Mouse (Mus musculus) hindbrain, postnatal 0 days (tissue): ENCODE measurements at regions not wholly inside any gene's neighbourhood (a gene's known extent, or its start where the extent isn't known, plus 50 kb on each side); places are given as distances from the start of the nearest gene placed in this dataset.

Experiments used
- ATAC-seq: fragments of 200-750 bp; cut with Nextera tagmentation; 2 replicates; pipeline ENCODE4 v1.8.0; 2017; ENCODE audit warnings: mild to moderate bottlenecking, moderate TSS enrichment, moderate library complexity
- DNase-seq: peaks from one replicate; pipeline ENCODE4 v3.0.0-alpha.2; 2015; ENCODE audit warnings: low spot score
- H3K27ac ChIP-seq: fragments of 300-500 bp; sonication (generic); 2 replicates; pipeline ENCODE4 v1.5.1; 2014; ENCODE audit warnings: mild to moderate bottlenecking
- H3K27me3 ChIP-seq: fragments of 300-500 bp; sonication (generic); 2 replicates; pipeline ENCODE4 v1.6.1; 2014; ENCODE audit warnings: low read length, mixed read lengths; ENCODE audit not compliant: insufficient read depth
- H3K36me3 ChIP-seq: fragments of 300-500 bp; sonication (generic); 2 replicates; pipeline ENCODE4 v1.6.1; 2014; ENCODE audit warnings: low read length, mixed read lengths; ENCODE audit not compliant: insufficient read depth
- H3K4me1 ChIP-seq: fragments of 300-500 bp; sonication (generic); 2 replicates; pipeline ENCODE4 v1.6.1; 2014; ENCODE audit warnings: antibody characterized with exemption, low read length, mixed read lengths; ENCODE audit not compliant: insufficient read depth
- H3K4me2 ChIP-seq: fragments of 300-500 bp; sonication (generic); 2 replicates; pipeline ENCODE4 v1.6.1; 2014; ENCODE audit warnings: low read depth, mild to moderate bottlenecking, low read length, moderate library complexity, mixed read lengths
- H3K4me3 ChIP-seq: fragments of 300-500 bp; sonication (generic); 2 replicates; pipeline ENCODE4 v1.5.1; 2014; ENCODE audit warnings: low read length
- H3K9ac ChIP-seq: fragments of 300-500 bp; sonication (generic); replicated peaks from 2 replicates; pipeline ENCODE4 v1.6.1; 2014; ENCODE audit warnings: mild to moderate bottlenecking, low read length, moderate library complexity, mixed read lengths
- H3K9me3 ChIP-seq: fragments of 300-500 bp; sonication (generic); 2 replicates; pipeline ENCODE4 v1.6.1; 2016; ENCODE audit warnings: low read length, mixed read lengths
- CTCF ChIP-seq: IDR thresholded peaks from 2 replicates; pipeline ENCODE4 v1.5.1; 2016; ENCODE audit warnings: antibody characterized with exemption, control low read depth, low read depth
- WGBS: fragments of 180-500 bp; shearing (Covaris S2); extraction: QIAGEN DNeasy Blood & Tissue Kit; methylation state at CpG from one replicate; pipeline ENCODE4 v1.1.7; 2014; 5-methylcytosine and 5-hydroxymethylcytosine counted together

DNA sequence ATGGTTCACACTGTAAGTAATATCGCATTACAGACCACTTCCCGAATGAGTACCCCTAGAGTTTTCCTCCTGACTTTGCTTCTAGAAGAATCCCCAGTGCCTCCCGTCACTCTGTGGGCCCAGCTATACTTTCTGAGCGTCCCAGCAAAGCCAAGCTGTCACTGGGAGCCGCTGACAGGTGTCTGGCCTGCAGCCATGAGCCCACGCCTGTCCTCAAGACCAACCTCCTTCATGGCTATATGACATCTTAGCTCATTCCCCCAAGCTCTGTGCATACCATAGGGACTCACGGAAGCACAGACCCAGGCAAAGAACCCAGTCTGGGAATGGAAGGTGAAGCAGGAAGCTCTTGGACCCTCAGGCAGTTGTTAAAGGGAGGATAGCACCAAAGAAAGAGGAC is 55.3 kb upstream of the Rgma start:
- H3K4me2 ChIP-seq = no peak overlapping the region
- ATAC-seq (no peak), DNase-seq (no peak)
- no peaks in the 10 kb centered on the region for H3K36me3 ChIP-seq
- no peaks in the 10 kb centered on the region for H3K4me1 ChIP-seq
- H3K9me3 ChIP-seq = no peaks in the 10 kb centered on the region
- H3K27ac ChIP-seq = no peak overlapping the region
- TF ChIP-seq CTCF = no peak
- no peak overlapping the region for H3K9ac ChIP-seq
- no peaks in the 10 kb centered on the region for H3K27me3 ChIP-seq
- H3K4me3 ChIP-seq = no peak overlapping the region
- WGBS = 56% methylated on average over 7 of the region's 7 CpGs

DNA sequence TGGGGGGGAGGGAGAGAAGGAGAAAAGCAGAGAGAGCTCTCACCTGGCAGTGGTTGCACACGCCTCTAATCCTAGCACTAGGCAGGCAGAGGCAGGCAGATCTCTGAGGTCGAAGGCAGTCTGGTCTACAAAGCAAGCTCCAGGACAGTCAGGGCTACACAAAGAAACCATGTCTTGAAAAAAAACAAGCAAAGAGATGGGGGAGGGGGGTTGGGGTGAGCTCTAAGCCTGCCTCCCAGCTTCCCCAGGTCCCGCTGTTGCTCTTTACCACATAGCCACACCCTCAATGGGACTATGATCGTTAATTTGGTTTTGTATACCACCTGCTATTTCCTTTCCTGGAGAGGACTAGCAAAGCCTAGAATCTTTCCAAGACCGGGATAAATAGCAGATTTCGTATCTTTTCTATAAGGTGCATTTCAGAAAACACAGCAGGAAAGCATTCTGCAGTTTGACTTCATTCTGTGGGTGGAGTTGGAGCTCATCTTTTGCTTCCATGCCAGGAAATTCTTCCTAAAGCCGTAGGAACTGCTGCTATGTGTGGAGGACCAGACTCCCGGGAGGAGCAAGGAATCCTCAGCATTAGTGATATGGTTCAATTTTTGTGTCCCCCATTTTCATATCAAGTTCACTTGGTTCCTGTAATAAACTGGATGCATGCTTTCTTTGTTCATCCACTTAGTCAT is 52.7 kb upstream of the Rgma start:
- Histone ChIP-seq H3K4me1 (0 out of 2 replicates have a peak, but pooled peaks cover 5% of the 10 kb centered on the region), H3K9ac (no peak overlapping the region), H3K27ac (no peak overlapping the region), H3K27me3 (no peaks in the 10 kb centered on the region), H3K4me2 (no peak overlapping the region), H3K36me3 (no peaks in the 10 kb centered on the region), H3K4me3 (no peak overlapping the region), H3K9me3 (no peaks in the 10 kb centered on the region)
- DNase-seq (no peak), ATAC-seq (no peak)
- 82% methylated on average over 8 of the region's 8 CpGs for WGBS
- no peak for TF ChIP-seq CTCF

DNA sequence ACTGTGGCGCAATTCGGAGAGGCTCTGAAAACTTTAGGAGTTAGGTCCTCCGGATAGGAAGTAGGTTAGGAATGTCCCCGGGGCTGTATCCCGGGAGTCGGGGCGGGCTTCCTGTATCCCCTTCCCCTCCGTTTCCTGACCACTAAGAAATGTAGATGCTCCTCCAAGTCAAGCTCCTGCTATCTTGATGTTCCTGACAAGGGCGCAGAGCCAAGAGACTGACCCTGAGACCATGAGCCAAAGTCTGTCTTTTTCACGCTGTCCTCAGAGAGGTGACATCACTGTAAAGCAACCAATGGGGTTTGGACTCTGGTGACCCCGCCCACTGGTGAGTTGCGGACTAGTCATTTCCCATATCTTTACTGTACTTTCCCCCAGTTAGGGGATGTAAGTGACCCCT is 51.8 kb upstream of the Rgma start:
- Histone ChIP-seq H3K9me3 (no peaks in the 10 kb centered on the region), H3K9ac (no peak overlapping the region), H3K27ac (no peak overlapping the region), H3K36me3 (no peaks in the 10 kb centered on the region), H3K4me1 (0 out of 2 replicates have a peak, but pooled peaks cover 5% of the 10 kb centered on the region), H3K4me3 (no peak overlapping the region), H3K4me2 (no peak overlapping the region), H3K27me3 (no peaks in the 10 kb centered on the region)
- TF ChIP-seq CTCF = no peak
- no peak for ATAC-seq
- WGBS = 67% methylated on average over 12 of the region's 12 CpGs
- no peak for DNase-seq

DNA sequence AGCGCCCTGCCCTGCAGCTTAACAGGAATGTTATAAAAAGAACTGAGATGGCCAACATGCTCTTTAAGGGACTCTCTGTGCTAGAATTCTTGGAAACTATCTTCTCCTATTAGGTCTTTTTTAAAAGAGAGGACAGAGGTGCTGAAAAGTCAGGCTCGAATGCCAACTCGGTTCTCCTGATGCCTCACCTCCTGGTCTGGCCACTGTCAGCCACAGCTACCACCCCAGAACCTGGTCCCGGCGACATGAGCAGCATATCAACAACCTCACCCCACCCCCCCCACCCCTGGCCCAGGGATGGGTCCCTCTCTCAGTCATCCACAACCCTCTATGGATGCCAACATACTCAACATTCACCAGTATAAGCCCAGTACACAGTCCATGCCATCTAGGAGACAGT is 49.8 kb upstream of the Rgma start:
- 95% methylated on average over 5 of the region's 5 CpGs for WGBS
- no peak overlapping the region for H3K4me3 ChIP-seq

More for the DNA sequence above, 49.8 kb upstream of the Rgma start:
- no peak overlapping the region for H3K4me2 ChIP-seq
- H3K9me3 ChIP-seq = no peaks in the 10 kb centered on the region
- no peaks in the 10 kb centered on the region for H3K27me3 ChIP-seq
- H3K4me1 ChIP-seq = 0 out of 2 replicates have a peak, but pooled peaks cover 5% of the 10 kb centered on the region
- no peak overlapping the region for H3K9ac ChIP-seq
- H3K27ac ChIP-seq = no peak overlapping the region
- DNase-seq (no peak), ATAC-seq (no peak)
- TF ChIP-seq CTCF = no peak
- no peaks in the 10 kb centered on the region for H3K36me3 ChIP-seq
